Mouse (Mus musculus) testis, postnatal 14 days (tissue): ENCODE measurements around the gene Fbxw15.
"Not testable (repeated sequence)": the region's sequence is repeated elsewhere in the genome, so short reads cannot be mapped to it uniquely, and the experiment has no call there.

Experiments
- DNase-seq: peaks from one replicate; pipeline ENCODE4 v3.0.0; 2021; ENCODE audit warnings: low spot score

Fbxw15 gene

DNA sequence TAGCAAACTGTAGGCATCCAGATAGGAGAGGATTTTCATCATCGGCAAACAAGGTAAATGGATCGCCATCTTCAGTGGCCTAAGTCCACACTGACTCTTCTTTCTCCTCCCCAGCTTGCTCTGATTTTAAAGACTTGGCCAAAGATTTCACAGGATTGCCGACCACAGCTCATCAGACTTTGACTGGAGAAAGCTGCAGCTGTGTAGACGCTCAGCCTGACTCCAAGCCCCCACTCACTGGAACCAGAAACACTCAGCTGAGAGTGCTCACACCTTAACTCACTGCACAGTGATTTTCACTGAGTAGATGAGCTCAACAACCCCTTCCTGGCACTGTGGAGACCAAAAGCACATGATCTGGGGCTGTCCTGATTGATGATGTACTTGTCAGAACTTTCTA lies at the start of gene Fbxw15:
Gene Fbxw15 (minus strand): TSS at position 101 of the 400 bp plus-strand sequence.
- not testable (repeated sequence) for DNase-seq

DNA sequence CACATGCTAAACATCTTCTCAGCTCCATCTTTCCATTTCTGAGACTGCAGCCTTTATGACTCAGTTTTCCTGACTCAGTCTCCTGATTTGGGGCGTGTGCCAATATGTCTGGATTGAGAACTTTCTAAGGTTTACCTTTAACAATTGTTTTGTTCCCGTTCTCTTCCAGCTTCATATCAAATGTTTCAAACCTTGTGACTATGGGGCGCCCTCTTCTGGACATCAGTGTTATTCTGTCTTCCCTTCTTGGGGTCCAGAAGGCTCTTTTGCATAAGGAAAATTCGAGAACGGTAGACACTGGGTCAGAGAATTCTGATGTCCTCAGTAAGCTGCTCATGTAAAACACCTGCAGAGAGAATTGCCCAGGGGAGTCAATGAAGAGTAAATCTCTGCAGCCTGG lies 38.8 kb upstream of the Fbxw15 start:
- not testable (repeated sequence) for DNase-seq

DNA sequence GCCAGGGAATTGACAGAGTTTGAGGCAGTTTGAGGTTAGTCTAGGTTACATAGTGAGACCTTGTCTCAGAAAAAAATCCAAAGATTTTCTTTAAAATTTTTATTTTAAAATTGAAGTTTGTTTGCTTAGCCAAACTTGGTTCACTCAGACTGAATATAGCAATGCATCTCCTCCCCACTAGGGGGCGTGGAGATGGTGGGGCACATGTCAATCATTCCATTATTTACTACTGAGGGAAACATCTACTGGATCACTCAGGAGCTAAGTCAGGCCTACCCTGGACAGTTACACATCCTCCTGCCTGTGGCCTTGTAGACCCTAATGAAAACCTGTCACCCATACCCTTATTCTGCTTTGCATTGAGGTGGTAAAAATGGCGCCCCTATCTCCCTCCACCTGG lies 34.1 kb upstream of the Fbxw15 start:
- not testable (repeated sequence) for DNase-seq

DNA sequence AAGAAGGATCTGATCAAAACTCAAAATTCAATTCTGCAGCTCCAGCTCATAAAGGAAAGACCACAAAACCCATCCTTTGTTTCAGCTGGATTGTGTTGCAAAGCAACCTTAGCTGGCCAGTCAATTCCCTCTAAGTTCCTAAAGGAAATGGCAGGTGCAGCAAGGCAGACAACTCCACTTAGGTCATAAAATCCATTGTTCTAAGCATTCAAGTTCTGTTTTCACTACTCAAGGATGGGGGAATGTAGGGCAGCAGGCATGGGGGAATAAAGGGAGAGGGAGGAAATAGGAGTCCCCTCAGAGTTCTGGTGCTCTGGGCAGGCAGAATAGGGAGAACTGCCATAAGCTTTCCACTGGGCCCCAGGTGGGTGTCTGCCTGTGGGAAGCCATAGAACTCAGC lies 29.2 kb upstream of the Fbxw15 start:
- no peak for DNase-seq

DNA sequence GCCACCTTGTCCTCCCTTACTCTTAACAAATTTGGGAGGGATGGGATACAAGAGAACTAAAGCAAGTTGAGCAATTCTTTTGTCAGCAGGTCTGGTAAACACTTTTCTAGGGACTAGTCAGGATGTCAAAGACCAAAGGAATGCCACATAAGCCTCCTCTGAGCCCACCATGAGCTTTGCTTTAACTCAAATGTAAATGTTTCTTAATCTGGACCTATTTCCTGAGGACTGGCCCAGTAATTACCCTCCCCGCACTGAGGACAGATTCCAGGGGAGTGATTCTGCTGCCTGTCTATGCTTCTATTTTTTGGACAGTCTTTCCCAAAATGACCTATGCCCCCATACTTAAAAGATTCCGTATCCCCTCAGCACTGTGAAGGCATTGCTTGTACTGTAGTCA lies 26.8 kb upstream of the Fbxw15 start:
- no peak for DNase-seq

DNA sequence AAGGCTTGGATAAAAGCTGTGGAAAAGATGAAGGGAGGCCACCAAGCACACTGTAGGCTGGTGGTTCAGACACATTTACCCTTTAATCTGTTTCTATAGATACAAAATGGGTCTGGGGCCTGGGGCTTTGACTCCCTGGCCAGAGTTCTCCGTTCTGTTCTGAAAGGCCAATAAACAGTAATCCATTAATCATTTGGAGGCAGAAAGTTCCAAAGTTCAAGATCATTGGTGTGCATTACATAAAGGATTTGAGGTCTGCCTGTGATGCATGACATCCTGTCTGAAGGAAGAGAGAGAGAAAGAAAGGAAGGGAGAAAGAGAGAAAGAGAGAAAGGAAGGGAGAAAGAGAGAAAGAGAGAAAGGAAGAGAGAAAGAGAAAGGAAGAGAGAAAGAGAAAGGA lies 2.5 kb downstream of the Fbxw15 start:
- DNase-seq = no peak

DNA sequence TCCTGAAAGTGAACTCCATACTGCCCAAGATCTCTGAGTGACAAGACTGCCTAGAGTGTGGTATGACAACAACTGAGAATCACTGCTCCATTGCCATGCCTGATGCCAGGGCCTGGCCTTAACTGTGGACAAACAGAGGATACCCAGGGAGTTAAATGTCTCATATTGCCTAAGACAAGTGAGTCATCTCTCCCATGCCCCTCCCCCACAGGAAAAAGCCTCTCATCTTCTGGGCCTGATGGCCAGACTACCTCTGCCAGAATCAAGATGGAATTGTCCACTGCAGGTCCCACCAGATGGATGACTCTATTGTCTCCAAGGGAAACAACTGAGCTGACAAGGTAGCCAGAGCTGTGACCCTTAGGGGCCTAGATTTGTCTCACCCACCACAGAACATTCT lies 6.0 kb downstream of the Fbxw15 start:
- DNase-seq = not testable (repeated sequence)

DNA sequence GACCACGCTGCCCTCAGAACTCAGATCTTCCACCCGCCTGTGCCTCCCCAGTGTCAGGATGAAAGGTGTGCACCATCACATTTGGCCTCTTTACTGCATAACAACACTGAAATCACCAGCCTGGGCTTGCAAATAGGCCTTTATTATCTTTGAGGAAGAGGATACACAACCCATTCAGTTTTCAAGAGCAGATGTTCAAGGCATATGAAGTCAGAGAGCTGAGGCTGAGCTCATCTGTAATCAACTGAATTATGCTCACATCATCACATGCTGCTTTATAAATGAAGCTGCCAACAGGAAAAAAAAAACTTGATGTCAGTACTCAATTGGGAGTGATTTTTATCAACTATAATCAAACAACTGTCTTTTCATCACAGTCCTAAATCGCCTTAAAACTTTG lies 15.6 kb downstream of the Fbxw15 start:
- no peak for DNase-seq

DNA sequence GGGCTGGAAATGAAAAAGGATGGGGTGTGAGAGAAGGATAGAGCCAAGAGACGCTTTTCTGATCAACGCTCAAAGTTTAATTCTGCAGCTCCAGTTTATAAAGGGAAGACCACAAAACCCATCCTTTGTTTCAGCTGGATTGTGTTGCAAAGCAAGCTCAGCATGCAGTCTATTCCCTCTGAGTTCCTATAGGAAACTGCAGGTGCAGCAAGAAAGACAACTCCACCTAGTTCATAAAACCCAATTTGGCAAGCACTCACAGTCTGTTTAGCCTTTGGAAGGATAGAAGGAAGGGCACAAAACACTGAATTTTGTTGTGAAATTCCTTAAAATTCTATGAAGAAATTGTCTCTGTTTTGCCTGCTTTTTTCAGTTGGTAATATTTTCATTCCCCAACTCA lies 18.4 kb downstream of the Fbxw15 start:
- not testable (repeated sequence) for DNase-seq

DNA sequence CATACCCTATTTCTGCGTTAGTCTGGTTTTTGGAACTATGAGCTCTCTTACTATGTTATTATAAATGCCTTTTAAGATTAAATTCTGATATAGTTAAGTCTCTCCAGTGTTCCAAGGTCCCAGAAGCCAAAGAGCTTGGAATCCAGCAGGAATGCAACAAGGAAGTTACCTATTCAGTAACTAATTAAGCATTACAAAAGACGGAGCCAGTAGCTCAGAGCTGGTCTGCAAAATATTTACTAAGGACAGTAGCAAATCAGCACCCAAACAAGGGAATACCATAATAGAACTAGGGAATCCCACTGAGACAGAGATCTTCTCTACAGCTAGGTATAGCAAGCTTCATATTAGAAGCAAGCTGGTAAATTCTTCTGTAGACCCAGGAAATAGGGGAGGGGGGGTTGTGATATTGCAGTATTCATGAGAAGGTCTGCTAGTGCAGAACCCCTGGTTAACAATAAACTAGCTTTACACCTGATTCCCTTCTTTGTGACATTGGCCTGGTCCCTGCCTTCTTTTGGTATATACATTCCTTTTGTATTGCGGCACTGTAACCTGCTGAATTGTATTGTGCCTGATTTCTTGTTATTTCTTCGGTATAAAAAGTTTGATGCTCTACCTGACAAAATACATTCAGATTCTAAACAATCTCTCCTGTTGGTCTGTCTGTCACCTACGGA lies 44.5 kb downstream of the Fbxw15 start:
- DNase-seq = no peak
